Mouse (Mus musculus): Measurements from ENCODE around the gene Qrfpr. TPM values are rescaled to one million over a fixed set of nuclear protein-coding genes. Genes with fewer than 3 reads are reported as not detected.

Gene Qrfpr
- polyA plus RNA-seq, 1 experiment from 2014 or later: 1.2 TPM

DNA sequence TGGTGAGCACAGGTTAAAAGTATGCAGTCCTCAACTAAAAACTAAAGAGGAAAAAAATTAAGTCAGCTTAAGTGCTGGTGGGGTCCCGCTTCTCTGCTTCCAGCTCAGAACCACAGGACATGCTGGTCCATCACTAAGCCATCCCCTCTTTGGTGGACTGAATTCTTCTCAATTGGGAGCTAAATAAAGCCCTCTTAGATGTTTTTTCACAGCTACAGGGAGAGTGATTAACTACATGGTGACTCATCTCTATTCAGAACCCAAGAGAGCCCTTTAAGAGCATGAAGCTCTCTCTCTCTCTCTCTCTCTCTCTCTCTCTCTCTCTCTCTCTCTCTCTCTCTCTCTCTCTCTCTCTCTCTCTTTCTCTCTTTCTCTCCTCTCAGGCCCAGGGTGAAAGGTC lies 50.8 kb downstream of the Qrfpr start:
- H3K4me3 ChIP-seq (replicated peaks; ENCODE audit: low read depth, low read length): no peak overlapping the region
- H3K9ac ChIP-seq (replicated peaks; ENCODE audit: low read length): no peak overlapping the region
- no peak overlapping the region for H3K27ac ChIP-seq (replicated peaks; ENCODE audit: low read depth, low read length)
- H3K27me3 ChIP-seq (ENCODE audit: control insufficient read depth, insufficient read depth, low read length): no peaks in the 10 kb centered on the region
- DNase-seq (no peak), ATAC-seq (ENCODE audit: low FRiP score, low TSS enrichment) (no peak)
- peaks cover 23% of the 10 kb centered on the region for H3K36me3 ChIP-seq (ENCODE audit: control insufficient read depth, insufficient read depth, low read length)
- no peak overlapping the region for H3K4me2 ChIP-seq (ENCODE audit: low read length)
- H3K9me3 ChIP-seq (ENCODE audit: control insufficient read depth, low read length): no peaks in the 10 kb centered on the region
- WGBS: 100% methylated on average over 1 of the region's 1 CpGs
- H3K4me1 ChIP-seq (ENCODE audit: control insufficient read depth, insufficient read depth, low read length): no peaks in the 10 kb centered on the region

DNA sequence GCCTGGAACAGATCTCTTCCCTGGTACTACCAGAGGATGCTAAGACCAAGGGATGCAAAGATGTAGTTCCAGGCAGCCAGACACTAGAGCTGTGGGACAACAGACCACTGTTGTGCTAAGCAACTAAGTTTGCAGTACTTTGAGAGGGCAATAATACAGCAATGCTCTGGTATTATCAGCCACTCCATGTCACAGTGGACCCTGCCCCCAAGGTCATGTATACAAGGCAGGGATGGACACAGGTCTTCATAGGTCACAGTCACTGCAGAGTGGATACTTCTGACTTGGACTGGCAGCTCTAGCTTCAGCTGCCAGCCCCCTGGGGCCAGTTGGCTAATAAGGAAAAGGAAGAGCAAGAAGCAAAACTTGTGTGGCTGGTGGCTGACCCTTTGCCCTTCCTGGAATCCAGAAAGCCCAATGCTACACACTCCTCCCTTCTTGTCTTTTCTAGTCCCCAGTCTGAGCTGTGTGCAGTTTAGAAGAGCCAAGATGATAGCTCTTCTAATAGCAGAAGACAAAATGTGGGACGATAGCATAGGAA lies 51.4 kb downstream of the Qrfpr start:
- no peak overlapping the region for H3K9ac ChIP-seq (replicated peaks; ENCODE audit: low read length)
- no peak overlapping the region for H3K27ac ChIP-seq (replicated peaks; ENCODE audit: low read depth, low read length)
- H3K27me3 ChIP-seq (ENCODE audit: control insufficient read depth, insufficient read depth, low read length): no peaks in the 10 kb centered on the region
- no peak overlapping the region for H3K4me3 ChIP-seq (replicated peaks; ENCODE audit: low read depth, low read length)
- no peak for ATAC-seq (ENCODE audit: low FRiP score, low TSS enrichment)
- no peak for DNase-seq
- 92% methylated on average over 1 of the region's 1 CpGs for WGBS
- no peaks in the 10 kb centered on the region for H3K4me1 ChIP-seq (ENCODE audit: control insufficient read depth, insufficient read depth, low read length)
- H3K4me2 ChIP-seq (ENCODE audit: low read length): no peak overlapping the region
- H3K9me3 ChIP-seq (ENCODE audit: control insufficient read depth, low read length): no peaks in the 10 kb centered on the region
- H3K36me3 ChIP-seq (ENCODE audit: control insufficient read depth, insufficient read depth, low read length): peaks cover 29% of the 10 kb centered on the region

DNA sequence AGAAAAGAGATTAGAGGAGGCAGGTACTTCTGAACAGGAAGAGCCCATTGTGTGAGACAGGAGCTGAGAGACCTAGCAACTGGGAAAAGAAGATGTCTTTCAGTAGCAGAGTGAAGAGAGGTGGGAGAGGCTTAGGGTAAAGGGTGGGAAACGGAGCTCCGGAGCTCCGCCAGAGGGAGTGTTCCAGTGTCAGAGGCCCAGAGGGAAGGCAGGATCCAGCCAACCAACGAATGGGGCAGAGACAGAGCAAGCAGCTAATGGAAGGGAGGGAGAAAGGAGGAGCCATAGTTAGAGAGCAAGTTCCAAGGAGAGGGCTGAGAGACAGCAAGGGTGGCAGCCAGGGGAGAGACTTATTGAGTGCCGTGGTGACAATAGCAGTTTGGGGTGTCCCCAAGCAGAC lies 66.8 kb downstream of the Qrfpr start:
- H3K36me3 ChIP-seq (ENCODE audit: control insufficient read depth, insufficient read depth, low read length): peaks cover 8% of the 10 kb centered on the region; the same call in 1 of the 2 replicates
- no peaks in the 10 kb centered on the region for H3K27me3 ChIP-seq (ENCODE audit: control insufficient read depth, insufficient read depth, low read length)
- no peak overlapping the region for H3K27ac ChIP-seq (replicated peaks; ENCODE audit: low read depth, low read length)
- ATAC-seq (ENCODE audit: low FRiP score, low TSS enrichment) (no peak), DNase-seq (peak; percentile 37)
- H3K4me3 ChIP-seq (replicated peaks; ENCODE audit: low read depth, low read length): no peak overlapping the region
- no peaks in the 10 kb centered on the region for H3K9me3 ChIP-seq (ENCODE audit: control insufficient read depth, low read length)
- 17% methylated on average over 5 of the region's 5 CpGs for WGBS
- H3K9ac ChIP-seq (replicated peaks; ENCODE audit: low read length): no peak overlapping the region
- H3K4me1 ChIP-seq (ENCODE audit: control insufficient read depth, insufficient read depth, low read length): peaks cover 20% of the 10 kb centered on the region
- no peak overlapping the region for H3K4me2 ChIP-seq (ENCODE audit: low read length)

DNA sequence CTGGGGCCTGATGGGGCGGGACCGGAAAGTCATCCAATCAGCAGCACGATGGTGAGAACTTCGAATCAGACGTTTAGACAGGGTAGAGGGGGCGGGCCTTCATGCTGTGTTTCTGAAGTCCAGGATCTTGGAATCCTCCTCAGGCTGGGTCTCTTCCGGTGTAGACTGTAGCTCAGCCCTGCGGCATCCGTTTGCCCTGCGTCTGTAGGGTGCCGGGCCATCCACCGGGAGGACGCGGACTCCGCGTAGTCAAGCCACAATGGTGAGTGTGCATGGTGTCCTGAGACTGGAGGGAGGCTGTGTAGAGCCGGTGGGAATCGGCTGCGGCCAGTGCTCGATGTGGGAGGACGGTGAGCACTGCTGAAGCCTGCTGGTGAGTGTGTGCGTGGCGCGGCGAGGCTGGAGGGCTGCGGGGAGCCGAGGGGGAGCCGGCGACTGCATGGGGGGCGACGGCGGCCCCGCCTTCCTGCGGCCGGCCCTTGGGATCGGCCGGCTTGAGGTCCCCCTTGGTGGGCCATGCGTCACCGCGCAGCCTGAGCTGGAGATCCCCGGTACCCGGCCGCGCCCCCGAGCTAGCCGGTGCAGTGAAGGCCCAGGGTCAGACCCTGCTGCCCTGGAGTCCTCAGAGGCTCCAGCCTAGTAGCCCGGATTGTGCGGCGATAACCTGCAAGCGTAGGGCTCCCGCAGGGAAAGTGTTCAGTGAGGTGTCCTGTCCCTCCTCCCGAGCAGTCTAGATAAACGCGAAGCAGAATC lies 71.0 kb downstream of the Qrfpr start, which contains the start of gene D3Ertd254e:
Gene D3Ertd254e, plus strand, starts transcription at position 84 of the 753 bp plus-strand sequence.
- peaks cover 20% of the 10 kb centered on the region for H3K4me1 ChIP-seq (ENCODE audit: control insufficient read depth, insufficient read depth, low read length)
- peak within 1 kb of the TSS; percentile 98 for H3K9ac ChIP-seq (replicated peaks; ENCODE audit: low read length)
- under 1% methylated on average over 54 of the region's 54 CpGs for WGBS
- peak within 1 kb of the TSS; percentile 96 for H3K4me3 ChIP-seq (replicated peaks; ENCODE audit: low read depth, low read length)
- peak within 1 kb of the TSS; percentile 95 for H3K27ac ChIP-seq (replicated peaks; ENCODE audit: low read depth, low read length)
- H3K9me3 ChIP-seq (ENCODE audit: control insufficient read depth, low read length): no peaks in the 10 kb centered on the region
- peak; percentile 98 for ATAC-seq (ENCODE audit: low FRiP score, low TSS enrichment)
- H3K4me2 ChIP-seq (ENCODE audit: low read length): peak within 1 kb of the TSS; percentile 62
- H3K27me3 ChIP-seq (ENCODE audit: control insufficient read depth, insufficient read depth, low read length): no peaks in the 10 kb centered on the region
- no peaks in the 10 kb centered on the region for H3K36me3 ChIP-seq (ENCODE audit: control insufficient read depth, insufficient read depth, low read length)
- peak; percentile 94 for DNase-seq

DNA sequence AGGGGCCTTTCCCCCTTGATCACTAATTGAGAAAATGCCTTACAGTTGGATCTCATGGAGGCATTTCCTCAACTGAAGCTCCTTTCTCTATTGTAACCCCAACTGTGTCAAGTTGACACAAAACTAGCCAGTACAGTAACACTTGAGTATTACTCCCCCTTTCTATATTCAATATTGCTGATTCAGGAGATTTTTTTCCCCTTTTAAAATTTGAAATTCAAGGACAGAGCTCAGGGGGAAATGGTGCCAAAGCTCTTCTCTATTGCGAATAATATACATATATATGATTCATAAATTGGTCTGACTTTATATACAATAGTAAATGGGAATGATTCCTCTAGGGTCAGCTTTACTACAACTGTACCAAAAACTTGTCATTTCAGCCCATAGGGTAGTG lies 71.6 kb downstream of the Qrfpr start:
- no peaks in the 10 kb centered on the region for H3K27me3 ChIP-seq (ENCODE audit: control insufficient read depth, insufficient read depth, low read length)
- H3K4me1 ChIP-seq (ENCODE audit: control insufficient read depth, insufficient read depth, low read length): peaks cover 20% of the 10 kb centered on the region
- DNase-seq (no peak), ATAC-seq (ENCODE audit: low FRiP score, low TSS enrichment) (no peak)
- H3K36me3 ChIP-seq (ENCODE audit: control insufficient read depth, insufficient read depth, low read length): no peaks in the 10 kb centered on the region
- H3K4me2 ChIP-seq (ENCODE audit: low read length): peak overlapping the region; percentile 62
- no peak overlapping the region for H3K9ac ChIP-seq (replicated peaks; ENCODE audit: low read length)
- no peaks in the 10 kb centered on the region for H3K9me3 ChIP-seq (ENCODE audit: control insufficient read depth, low read length)
- 10% methylated on average over 1 of the region's 1 CpGs for WGBS
- H3K27ac ChIP-seq (replicated peaks; ENCODE audit: low read depth, low read length): no peak overlapping the region
- peak overlapping the region; percentile 96 for H3K4me3 ChIP-seq (replicated peaks; ENCODE audit: low read depth, low read length)

DNA sequence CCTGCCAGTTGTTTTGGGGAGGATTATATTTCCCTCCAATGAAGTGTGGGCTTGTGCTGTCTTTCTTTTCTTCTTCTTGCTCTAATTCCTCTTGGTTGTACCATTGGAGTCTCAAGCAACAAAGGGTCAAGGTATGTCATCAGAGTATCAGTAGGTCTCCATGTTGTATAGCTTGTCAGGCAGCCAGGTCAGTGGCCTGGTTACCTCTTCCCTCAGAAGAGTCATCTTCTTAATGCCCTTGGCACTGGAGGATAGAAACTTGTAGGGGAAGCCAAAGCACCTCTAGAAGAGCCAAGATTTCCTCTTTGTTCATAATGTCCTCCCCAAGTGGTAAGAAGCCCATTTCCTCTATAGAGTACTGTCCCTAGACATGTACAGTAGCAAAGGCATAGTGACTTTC lies 83.1 kb downstream of the Qrfpr start:
- Histone ChIP-seq H3K9me3 (ENCODE audit: control insufficient read depth, low read length) (no peaks in the 10 kb centered on the region), H3K27ac (replicated peaks; ENCODE audit: low read depth, low read length) (no peak overlapping the region), H3K4me1 (ENCODE audit: control insufficient read depth, insufficient read depth, low read length) (no peaks in the 10 kb centered on the region), H3K36me3 (ENCODE audit: control insufficient read depth, insufficient read depth, low read length) (no peaks in the 10 kb centered on the region), H3K27me3 (ENCODE audit: control insufficient read depth, insufficient read depth, low read length) (no peaks in the 10 kb centered on the region), H3K4me3 (replicated peaks; ENCODE audit: low read depth, low read length) (no peak overlapping the region), H3K4me2 (ENCODE audit: low read length) (no peak overlapping the region), H3K9ac (replicated peaks; ENCODE audit: low read length) (no peak overlapping the region)
- no peak for DNase-seq
- no peak for ATAC-seq (ENCODE audit: low FRiP score, low TSS enrichment)

DNA sequence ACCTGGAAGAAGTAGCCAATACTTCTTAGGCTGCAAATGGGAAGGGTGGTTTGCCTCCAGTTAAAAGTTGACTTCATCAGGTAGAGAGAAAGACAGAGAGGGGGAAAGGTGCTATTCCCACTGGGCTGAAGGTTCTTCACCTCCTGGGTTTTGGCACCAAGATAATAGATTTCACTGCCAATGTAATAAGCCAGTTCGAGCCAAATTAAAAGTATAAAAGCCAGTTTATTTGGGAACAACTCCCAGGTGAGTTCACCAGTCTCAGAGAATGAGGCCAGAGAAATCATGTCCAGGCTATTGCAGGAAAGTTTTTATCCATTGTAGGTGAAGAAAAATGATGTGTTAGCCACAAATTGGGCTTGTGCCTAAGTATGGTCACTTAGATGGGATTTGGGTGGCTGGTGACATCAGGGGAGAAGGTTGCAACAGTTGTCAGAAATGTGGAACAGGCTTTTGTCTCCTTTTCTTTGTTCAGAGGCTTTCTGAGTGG lies 83.9 kb downstream of the Qrfpr start:
- Histone ChIP-seq H3K4me3 (replicated peaks; ENCODE audit: low read depth, low read length) (no peak overlapping the region), H3K9me3 (ENCODE audit: control insufficient read depth, low read length) (no peaks in the 10 kb centered on the region), H3K36me3 (ENCODE audit: control insufficient read depth, insufficient read depth, low read length) (no peaks in the 10 kb centered on the region), H3K27ac (replicated peaks; ENCODE audit: low read depth, low read length) (no peak overlapping the region), H3K4me1 (ENCODE audit: control insufficient read depth, insufficient read depth, low read length) (no peaks in the 10 kb centered on the region), H3K4me2 (ENCODE audit: low read length) (no peak overlapping the region), H3K27me3 (ENCODE audit: control insufficient read depth, insufficient read depth, low read length) (no peaks in the 10 kb centered on the region), H3K9ac (replicated peaks; ENCODE audit: low read length) (no peak overlapping the region)
- DNase-seq: no peak
- no peak for ATAC-seq (ENCODE audit: low FRiP score, low TSS enrichment)
- 74% methylated on average over 1 of the region's 1 CpGs for WGBS

DNA sequence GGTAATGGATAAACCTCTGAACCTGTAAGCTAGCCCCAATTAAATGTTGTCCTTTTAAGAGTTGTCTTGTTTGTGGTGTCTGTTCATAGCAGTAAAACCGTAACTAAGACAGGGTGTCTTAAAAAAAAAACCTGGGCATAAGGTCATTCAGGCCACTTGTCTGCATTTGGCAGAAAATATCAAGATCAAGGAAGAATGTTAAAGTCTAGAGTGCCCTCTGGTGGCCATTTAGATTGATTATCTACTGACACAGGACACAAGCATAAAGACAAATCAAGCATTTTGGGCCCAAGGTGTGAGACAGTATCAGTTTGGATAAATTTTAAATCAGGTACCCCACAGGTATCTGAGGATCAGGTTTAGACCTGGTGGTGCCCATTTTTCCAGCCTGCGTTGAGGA lies 84.6 kb downstream of the Qrfpr start:
- Histone ChIP-seq H3K9me3 (ENCODE audit: control insufficient read depth, low read length) (no peaks in the 10 kb centered on the region), H3K4me3 (replicated peaks; ENCODE audit: low read depth, low read length) (no peak overlapping the region), H3K9ac (replicated peaks; ENCODE audit: low read length) (no peak overlapping the region), H3K27ac (replicated peaks; ENCODE audit: low read depth, low read length) (no peak overlapping the region), H3K4me2 (ENCODE audit: low read length) (no peak overlapping the region), H3K36me3 (ENCODE audit: control insufficient read depth, insufficient read depth, low read length) (no peaks in the 10 kb centered on the region), H3K4me1 (ENCODE audit: control insufficient read depth, insufficient read depth, low read length) (no peaks in the 10 kb centered on the region), H3K27me3 (ENCODE audit: control insufficient read depth, insufficient read depth, low read length) (no peaks in the 10 kb centered on the region)
- ATAC-seq (ENCODE audit: low FRiP score, low TSS enrichment): no peak
- peak; percentile 60 for DNase-seq
- WGBS: 63% methylated on average over 2 of the region's 2 CpGs

DNA sequence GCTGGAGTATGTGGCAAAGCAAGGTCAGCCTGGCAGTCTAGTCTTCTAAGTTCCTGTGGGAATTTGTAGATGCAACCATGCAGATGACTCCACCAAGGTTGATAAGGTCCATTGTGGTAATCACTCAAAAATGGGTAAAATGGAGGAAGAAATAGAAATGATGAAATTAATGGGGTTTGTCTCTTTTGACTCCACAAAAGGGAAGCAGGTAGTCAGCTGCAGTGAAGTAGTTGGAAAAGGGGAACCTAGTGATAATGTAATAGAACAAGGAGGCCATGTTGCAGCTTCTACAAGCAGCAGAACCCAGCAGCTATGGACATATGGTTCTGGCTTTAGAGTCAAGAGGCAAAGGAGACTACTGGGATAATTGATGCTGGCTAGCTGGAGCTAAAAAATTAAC lies 86.0 kb downstream of the Qrfpr start:
- Histone ChIP-seq H3K27me3 (ENCODE audit: control insufficient read depth, insufficient read depth, low read length) (no peaks in the 10 kb centered on the region), H3K9me3 (ENCODE audit: control insufficient read depth, low read length) (no peaks in the 10 kb centered on the region), H3K4me2 (ENCODE audit: low read length) (no peak overlapping the region), H3K9ac (replicated peaks; ENCODE audit: low read length) (no peak overlapping the region), H3K4me3 (replicated peaks; ENCODE audit: low read depth, low read length) (no peak overlapping the region), H3K4me1 (ENCODE audit: control insufficient read depth, insufficient read depth, low read length) (no peaks in the 10 kb centered on the region), H3K36me3 (ENCODE audit: control insufficient read depth, insufficient read depth, low read length) (no peaks in the 10 kb centered on the region), H3K27ac (replicated peaks; ENCODE audit: low read depth, low read length) (no peak overlapping the region)
- ATAC-seq (ENCODE audit: low FRiP score, low TSS enrichment): no peak
- DNase-seq: no peak
